13 mouse cellular contexts compared by ENCODE assay signal in the genomic region with DNA sequence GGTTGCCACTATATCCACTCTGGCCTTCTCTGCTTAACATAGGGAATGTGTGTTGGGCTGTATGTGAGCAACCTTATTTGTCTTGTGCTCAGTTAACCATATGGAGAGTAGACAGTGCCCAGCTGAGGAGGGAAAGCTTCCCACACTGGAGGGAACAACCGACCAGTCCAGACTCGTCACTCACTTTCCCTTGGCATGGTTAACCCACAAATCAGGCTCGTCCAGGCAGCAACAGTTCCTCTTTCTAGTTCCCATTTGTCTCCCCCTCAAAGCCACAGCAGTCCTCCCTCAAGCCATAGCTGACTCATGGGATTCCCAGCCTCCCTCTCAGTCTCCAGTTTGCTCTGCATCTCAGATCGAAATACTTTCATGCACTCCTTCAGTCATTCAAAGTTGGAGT. TPM values are rescaled to one million over a fixed set of nuclear protein-coding genes. Genes with fewer than 3 reads are reported as not detected.
A peak's percentile ranks its signal among the peaks of the same experiment; 100 is the strongest.
DNase-seq lines count a peak whose midpoint lies in the region; ATAC-seq and TF ChIP-seq lines count a peak whose summit lies in the region.
"Had no signal": no experiment of that assay in that cellular context is flagged by ENCODE, and none has a peak within 500 bp of the region (broad histone marks: within the 10 kb centered on the region; RNA-seq: fewer than 3 reads in every experiment).

No protein-coding gene starts in this region.

- 58% methylated on average over 4 of the region's 4 CpGs for WGBS in embryonic facial prominence, embryonic 14.5 days
- WGBS in embryonic facial prominence, embryonic 10.5 days = 61% methylated on average over 4 of the region's 4 CpGs
- 7% methylated on average over 4 of the region's 4 CpGs for WGBS in liver, embryonic 14.5 days (ENCODE audit: insufficient replicate concordance)
- WGBS in liver, embryonic 12.5 days (ENCODE audit: insufficient replicate concordance) = 17% methylated on average over 4 of the region's 4 CpGs
- WGBS in forebrain, embryonic 13.5 days = 66% methylated on average over 4 of the region's 4 CpGs

- H3K9ac ChIP-seq in embryonic facial prominence, embryonic 14.5 days (ENCODE audit: low read depth, low read length) = no peak overlapping the region
- no peak overlapping the region for H3K9ac ChIP-seq in liver, embryonic 14.5 days (replicated peaks)
- H3K9ac ChIP-seq in liver, embryonic 12.5 days = no peak overlapping the region
- H3K9ac ChIP-seq in MEL (ENCODE audit: control insufficient read depth, low read depth, low read length, poor library complexity, severe bottlenecking) = no peak overlapping the region
- H3K9ac ChIP-seq in forebrain, embryonic 13.5 days = no peak overlapping the region
- H3K9ac ChIP-seq: lung, embryonic 14.5 days had no signal

- peaks cover 13% of the 10 kb centered on the region for H3K27me3 ChIP-seq in embryonic facial prominence, embryonic 14.5 days (replicated peaks; ENCODE audit: control insufficient read depth, insufficient read depth, low read length)
- H3K27me3 ChIP-seq in embryonic facial prominence, embryonic 10.5 days (replicated peaks; ENCODE audit: low read depth, poor library complexity, severe bottlenecking) = peaks cover 22% of the 10 kb centered on the region
- peaks cover 12% of the 10 kb centered on the region for H3K27me3 ChIP-seq in liver, embryonic 14.5 days (ENCODE audit: control insufficient read depth, insufficient read depth, low read length)
- peaks cover 20% of the 10 kb centered on the region for H3K27me3 ChIP-seq in liver, embryonic 12.5 days (replicated peaks)
- H3K27me3 ChIP-seq in MEL (ENCODE audit: control insufficient read depth in 1 of 2, insufficient read depth in 2 of 2, low read length in 2 of 2) = no peaks in the 10 kb centered on the region
- H3K27me3 ChIP-seq in forebrain, embryonic 13.5 days = no peaks in the 10 kb centered on the region

- TF ChIP-seq RAD21 in MEL (IDR thresholded peaks at IDR 0.05; ENCODE audit: low read depth, low read length) = no peak

- H3K36me3 ChIP-seq in embryonic facial prominence, embryonic 14.5 days (ENCODE audit: control insufficient read depth, insufficient read depth, low read length) = no peaks in the 10 kb centered on the region
- H3K36me3 ChIP-seq in embryonic facial prominence, embryonic 10.5 days (replicated peaks) = no peaks in the 10 kb centered on the region
- no peaks in the 10 kb centered on the region for H3K36me3 ChIP-seq in liver, embryonic 14.5 days (replicated peaks; ENCODE audit: control insufficient read depth, insufficient read depth, low read depth)
- no peaks in the 10 kb centered on the region for H3K36me3 ChIP-seq in liver, embryonic 12.5 days
- peaks cover 0 to 10% of the 10 kb centered on the region in 2 experiments; a peak in 3 of 4 replicates for H3K36me3 ChIP-seq in MEL (ENCODE audit: control insufficient read depth in 1 of 2, insufficient read depth in 2 of 2, low read length in 2 of 2)
- no peaks in the 10 kb centered on the region for H3K36me3 ChIP-seq in forebrain, embryonic 13.5 days (ENCODE audit: poor library complexity, severe bottlenecking)

- H3K79me2 ChIP-seq in MEL (ENCODE audit: control insufficient read depth, insufficient read depth, low read length, poor library complexity) = peaks cover 5% of the 10 kb centered on the region; the same call in 1 of the 2 replicates

- no peak overlapping the region for H3K4me2 ChIP-seq in embryonic facial prominence, embryonic 14.5 days (ENCODE audit: low read depth, low read length)
- H3K4me2 ChIP-seq in liver, embryonic 14.5 days (ENCODE audit: low read depth) = no peak overlapping the region
- H3K4me2 ChIP-seq in liver, embryonic 12.5 days = no peak overlapping the region
- no peak overlapping the region for H3K4me2 ChIP-seq in forebrain, embryonic 13.5 days
- H3K4me2 ChIP-seq: lung, embryonic 14.5 days had no signal

- H3K4me3 ChIP-seq in embryonic facial prominence, embryonic 14.5 days (ENCODE audit: low read depth, low read length) = no peak overlapping the region
- no peak overlapping the region for H3K4me3 ChIP-seq in embryonic facial prominence, embryonic 10.5 days
- H3K4me3 ChIP-seq in liver, embryonic 14.5 days (ENCODE audit: insufficient read depth in 1 of 2, low read depth in 2 of 2, low read length in 2 of 2) = no peak overlapping the region
- no peak overlapping the region for H3K4me3 ChIP-seq in liver, embryonic 12.5 days
- H3K4me3 ChIP-seq in MEL (ENCODE audit: control insufficient read depth in 1 of 2, insufficient read depth in 1 of 2, low read depth in 2 of 2, low read length in 2 of 2) = no peak overlapping the region
- no peak overlapping the region for H3K4me3 ChIP-seq in forebrain, embryonic 13.5 days
- H3K4me3 ChIP-seq in layer of hippocampus, adult 2 months = no peak overlapping the region

- peak; percentile 17 for DNase-seq in embryonic facial prominence, embryonic 14.5 days (ENCODE audit: low spot score)
- DNase-seq in embryonic facial prominence, embryonic 10.5 days (ENCODE audit: low spot score) = no peak
- peak in 2 of 3 experiments; percentile 9 to 16 for DNase-seq in liver, embryonic 14.5 days (ENCODE audit: low read depth in 3 of 3, low spot score in 3 of 3)
- peak; percentile 86 for DNase-seq in MEL (ENCODE audit: low read depth, low spot score)
- peak; percentile 48 for DNase-seq in lung, postnatal 36 days
- no peak for DNase-seq in layer of hippocampus, adult 2 months (ENCODE audit: low spot score in 2 of 2)
- DNase-seq: cerebellum, postnatal 10 days; kidney, adult 18-20 months; layer of hippocampus, postnatal 36 days; lung, embryonic 14.5 days; thymus, postnatal 14 days had no signal

- H3K9me3 ChIP-seq in embryonic facial prominence, embryonic 14.5 days (ENCODE audit: control insufficient read depth, low read length) = no peaks in the 10 kb centered on the region
- no peaks in the 10 kb centered on the region for H3K9me3 ChIP-seq in embryonic facial prominence, embryonic 10.5 days
- no peaks in the 10 kb centered on the region for H3K9me3 ChIP-seq in liver, embryonic 14.5 days (ENCODE audit: control insufficient read depth, low read length)
- H3K9me3 ChIP-seq in liver, embryonic 12.5 days (replicated peaks) = no peaks in the 10 kb centered on the region
- no peaks in the 10 kb centered on the region for H3K9me3 ChIP-seq in MEL (replicated peaks; ENCODE audit: insufficient read depth, low read length)
- H3K9me3 ChIP-seq in forebrain, embryonic 13.5 days (replicated peaks) = no peaks in the 10 kb centered on the region

- no peaks in the 10 kb centered on the region; the same call in 1 of the 2 replicates for H3K4me1 ChIP-seq in embryonic facial prominence, embryonic 14.5 days (ENCODE audit: control insufficient read depth, insufficient read depth, low read length)
- H3K4me1 ChIP-seq in embryonic facial prominence, embryonic 10.5 days = peaks cover 16% of the 10 kb centered on the region
- 0 out of 4 replicates have a peak, but pooled peaks cover 0 to 1% of the 10 kb centered on the region in 2 experiments for H3K4me1 ChIP-seq in liver, embryonic 14.5 days (replicated peaks; ENCODE audit: control insufficient read depth in 2 of 2, insufficient read depth in 2 of 2, low read length in 1 of 2)
- H3K4me1 ChIP-seq in liver, embryonic 12.5 days = peaks cover 6% of the 10 kb centered on the region
- peaks cover 7 to 15% of the 10 kb centered on the region in 2 experiments; a peak in 3 of 4 replicates for H3K4me1 ChIP-seq in MEL (ENCODE audit: control insufficient read depth in 1 of 2, insufficient read depth in 2 of 2, low read length in 2 of 2)
- peaks cover 14% of the 10 kb centered on the region; the same call in 1 of the 2 replicates for H3K4me1 ChIP-seq in forebrain, embryonic 13.5 days

- TF ChIP-seq CTCF in liver, embryonic 14.5 days (IDR thresholded peaks at IDR 0.05; ENCODE audit: low read depth) = no peak
- TF ChIP-seq CTCF in MEL (IDR thresholded peaks at IDR 0.05 in 2 of 3, conservative IDR thresholded peaks at IDR 0.05 in 1 of 3; ENCODE audit: control insufficient read depth in 1 of 3, insufficient read depth in 1 of 3, low read depth in 2 of 3, low read length in 3 of 3, poor library complexity in 1 of 3, severe bottlenecking in 1 of 3) = no peak
- TF ChIP-seq CTCF in layer of hippocampus, adult 2 months (conservative IDR thresholded peaks at IDR 0.05) = no peak

- no peak overlapping the region for H3K27ac ChIP-seq in embryonic facial prominence, embryonic 14.5 days (replicated peaks; ENCODE audit: low read depth, low read length)
- H3K27ac ChIP-seq in embryonic facial prominence, embryonic 10.5 days (replicated peaks) = no peak overlapping the region
- H3K27ac ChIP-seq in liver, embryonic 14.5 days = no peak overlapping the region
- H3K27ac ChIP-seq in liver, embryonic 12.5 days = no peak overlapping the region
- no peak overlapping the region for H3K27ac ChIP-seq in MEL (ENCODE audit: control insufficient read depth, low read depth, low read length)
- no peak overlapping the region for H3K27ac ChIP-seq in forebrain, embryonic 13.5 days
- H3K27ac ChIP-seq in layer of hippocampus, adult 2 months = no peak overlapping the region

- no peak for TF ChIP-seq EP300 in liver, embryonic 14.5 days (IDR thresholded peaks at IDR 0.05; ENCODE audit: low read depth)
- TF ChIP-seq EP300 in MEL (IDR thresholded peaks at IDR 0.05; ENCODE audit: low read depth in 1 of 2, low read length in 2 of 2) = peak; percentile 85 to 93

- ATAC-seq in embryonic facial prominence, embryonic 14.5 days (ENCODE audit: low read depth) = no peak
- no peak for ATAC-seq in liver, embryonic 14.5 days (ENCODE audit: insufficient read depth)
- no peak for ATAC-seq in liver, embryonic 12.5 days
- no peak for ATAC-seq in forebrain, embryonic 13.5 days

- no peak for TF ChIP-seq POLR2A in MEL (IDR thresholded peaks at IDR 0.05; ENCODE audit: control insufficient read depth in 1 of 2, insufficient read depth in 1 of 2, low read depth in 1 of 2, low read length in 2 of 2, poor library complexity in 1 of 2)

TF ChIP-seq in MEL, 35 proteins besides CTCF, POLR2A, EP300 and RAD21 (continues in another document):
- TF ChIP-seq TBP (IDR thresholded peaks at IDR 0.05; ENCODE audit: low read depth, low read length) (0 out of 2 replicates have a peak, but pooled peaks have one; percentile 45), CHD1 (IDR thresholded peaks at IDR 0.05; ENCODE audit: low read depth, low read length) (no peak)

RNA-seq across cellular contexts. Expression of a gene that starts 4.7 kb away (rescaled TPM):
- 3.2 and 3.5 TPM in 2 replicates for polyA plus RNA-seq in embryonic facial prominence, embryonic 14.5 days (2014; fragmentation: Nextera tagmentation; extraction: Ambion mirVana)
- polyA plus RNA-seq in embryonic facial prominence, embryonic 10.5 days (2016; fragmentation: Nextera tagmentation; extraction: Ambion mirVana) = 1.0 and 1.3 TPM in 2 replicates
- polyA plus RNA-seq in liver, embryonic 14.5 days (2012; rRNA removed) = 0.31 and 0.47 TPM in 2 replicates
- polyA plus RNA-seq in liver, embryonic 14.5 days (2014; fragmentation: Nextera tagmentation; extraction: Ambion mirVana) = 0.34 and 0.52 TPM in 2 replicates
- 0.25 and 0.59 TPM in 2 replicates for polyA plus RNA-seq in liver, embryonic 12.5 days (2016; fragmentation: Nextera tagmentation; extraction: Ambion mirVana)
- total RNA-seq in MEL (2012; rRNA removed) = 2.9 and 4.3 TPM in 2 replicates
- polyA plus RNA-seq in MEL (2012; ENCODE audit: insufficient read depth in 1 of 2, insufficient read length in 2 of 2, low read depth in 1 of 2, low replicate concordance in 2 of 2, missing spikeins in 1 of 2) = 1 to 10 TPM in 1 of 2 experiments, not detected in 1; 6.4 TPM
- polyA plus RNA-seq in forebrain, embryonic 13.5 days (2015; fragmentation: Nextera tagmentation; extraction: Ambion mirVana) = 4.0 TPM in 2 replicates
- 10 to 100 TPM; 76.7 to 79.9 TPM for total RNA-seq in layer of hippocampus, adult 2 months (2021)

Comparison
In these comparisons a context has a peak if more than half of its experiments do, and no peak if none do; other contexts are left out.
1. DNase-seq: peak in embryonic facial prominence, embryonic 14.5 days (single experiment), liver, embryonic 14.5 days (2 of 3), MEL (single experiment) and lung, postnatal 36 days (single experiment); none in embryonic facial prominence, embryonic 10.5 days (single experiment) and layer of hippocampus, adult 2 months (0 of 2).